Mouse (Mus musculus) adrenal gland, adult 2 months (tissue): Measurements from ENCODE around the gene Zscan2. TPM values are rescaled to one million over a fixed set of nuclear protein-coding genes. Genes with fewer than 3 reads are reported as not detected.
A peak's percentile ranks its signal among the peaks of the same experiment; 100 is the strongest.

Experiments
- DNase-seq: peaks from one replicate; pipeline ENCODE4 v3.0.0; 2021
- polyA plus RNA-seq: library from polyadenylated mRNA; depleted of rRNA; stranded (reverse); fragments of >200 nt; gene quantifications from 2 replicates; pipeline ENCODE4 v1.2.3, GENCODE M21; 2012
- total RNA-seq, 2 experiments: library from RNA; stranded (reverse); gene quantifications; 2 replicates each; pipeline ENCODE4 v1.2.3; 2021

Zscan2 gene
- total and polyA plus RNA-seq, 3 experiments: 4.4 to 6.6 (median 4.6) TPM

- no peak for DNase-seq
Observed at GRCm38 (mm10) chr7:80885666-80886065, 24.9 kb downstream of the Zscan2 start.

DNA sequence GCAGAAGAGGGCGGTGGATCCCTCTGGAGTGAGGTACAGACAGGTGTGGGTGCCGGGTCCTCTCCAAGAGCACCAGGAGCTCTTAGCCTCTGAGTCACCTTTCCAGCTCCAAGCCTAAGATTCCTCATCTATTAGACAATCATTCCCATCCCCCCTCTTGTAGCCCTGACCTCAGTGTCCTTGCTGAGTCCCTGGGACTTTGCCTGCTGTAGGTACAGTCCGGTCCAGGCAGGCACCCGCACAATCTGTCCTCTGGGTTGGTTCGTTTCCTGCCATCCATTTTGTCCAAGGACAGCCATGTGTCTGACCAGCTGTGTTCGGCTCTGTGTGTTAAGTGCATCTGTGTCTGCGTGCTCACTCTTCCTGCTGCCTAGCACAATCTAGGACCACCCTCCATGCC is 27.9 kb downstream of the Zscan2 start:
- peak; percentile 68 for DNase-seq

GRCm38 (mm10) chr7:80889021-80889511 is 28.3 kb downstream of the Zscan2 start:
- peak; percentile 73 for DNase-seq

- DNase-seq: peak; percentile 74
Observed at GRCm38 (mm10) chr7:80889841-80890241, 29.1 kb downstream of the Zscan2 start.

DNA sequence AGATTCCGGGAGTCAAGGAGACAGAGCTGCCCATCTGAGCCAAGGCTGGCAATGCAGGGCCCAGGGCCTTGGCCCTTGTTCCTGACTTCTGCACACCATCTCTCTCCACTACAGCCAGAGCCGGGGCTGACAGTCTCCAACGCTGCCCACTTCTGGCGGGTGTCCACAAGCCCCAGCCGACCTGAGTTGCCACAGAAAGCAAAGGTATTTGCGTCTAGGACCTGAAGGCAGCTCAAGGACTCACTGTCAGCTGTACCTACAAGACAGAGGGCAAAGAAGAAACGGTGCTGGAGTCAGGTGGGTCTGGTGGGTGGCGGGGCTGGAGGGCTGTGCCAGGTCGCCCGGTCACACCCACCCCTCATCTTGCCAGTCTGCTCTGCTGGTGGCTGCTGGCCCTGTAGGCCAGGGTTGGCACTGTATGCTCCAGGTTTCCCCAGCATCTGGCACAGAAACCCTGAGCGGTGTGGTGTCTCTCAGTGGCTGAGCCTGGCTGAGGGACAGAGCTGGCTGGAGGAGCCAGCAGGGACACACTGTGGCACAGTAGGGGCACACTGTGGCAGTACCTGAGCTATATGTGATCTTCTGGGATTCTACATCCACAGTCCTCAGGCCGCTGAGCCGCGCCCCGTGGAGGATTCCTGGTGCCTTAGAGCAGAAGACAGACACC is 32.5 kb downstream of the Zscan2 start:
- DNase-seq: peak; percentile 22

DNA sequence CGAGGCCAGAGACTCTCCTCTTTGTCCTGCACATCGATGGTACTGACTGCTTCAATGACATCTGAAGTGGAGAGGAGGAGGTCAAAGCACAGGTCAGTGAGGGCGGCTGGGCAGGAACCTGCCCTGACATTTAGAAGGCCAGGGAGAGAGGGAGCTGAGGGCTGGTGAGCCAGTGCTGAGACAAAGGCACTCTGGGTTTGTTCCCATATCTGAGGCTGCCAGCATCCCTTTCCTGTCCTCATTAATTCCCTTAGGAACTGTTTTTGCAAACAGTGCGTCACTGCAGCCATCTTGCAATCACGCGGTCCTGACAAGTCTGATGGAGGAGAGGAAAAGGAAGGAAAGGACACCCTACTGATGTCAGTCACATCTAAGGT is 33.0 kb downstream of the Zscan2 start:
- DNase-seq: peak; percentile 26

DNA sequence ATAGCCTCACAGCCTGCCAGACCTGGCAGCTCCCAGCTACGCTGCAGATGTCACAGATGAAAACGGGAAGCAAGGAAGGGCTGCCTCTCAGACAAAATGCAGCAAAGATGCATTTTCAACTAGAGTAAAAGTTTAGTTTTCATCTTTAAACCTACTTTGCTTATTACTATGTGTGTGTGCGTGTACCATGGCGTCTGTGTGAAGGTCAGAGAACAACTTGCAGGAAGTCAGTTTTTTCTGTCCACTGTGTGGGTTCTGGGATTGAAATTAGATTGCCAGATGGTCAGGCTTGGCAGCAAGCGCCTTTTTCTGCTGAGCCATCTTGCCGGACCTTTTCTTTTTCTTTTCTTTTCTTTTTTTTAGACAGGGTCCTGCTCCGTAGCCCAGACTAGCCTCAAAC is 33.5 kb downstream of the Zscan2 start:
- DNase-seq: no peak

- DNase-seq: no peak
Observed at GRCm38 (mm10) chr7:80894815-80895519, 34.2 kb downstream of the Zscan2 start.

DNA sequence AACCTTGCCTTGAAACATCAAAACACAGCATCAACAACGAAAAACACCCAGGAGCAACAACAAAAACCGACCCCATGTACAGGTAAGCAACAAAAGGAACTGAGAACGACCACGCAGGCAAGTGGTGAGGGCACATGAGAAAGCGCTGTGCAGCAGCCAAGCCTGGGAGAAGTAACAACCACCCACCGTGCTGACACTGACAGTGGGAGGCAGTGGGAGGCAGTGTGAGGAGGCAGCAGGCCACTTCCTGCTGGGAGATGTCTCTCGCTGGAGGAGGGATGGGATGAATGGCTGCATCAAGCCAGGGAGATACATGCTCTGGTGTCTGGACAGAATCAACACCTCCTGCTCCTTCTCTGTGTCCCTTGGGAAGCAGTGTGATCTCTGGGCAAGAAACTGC is 36.4 kb downstream of the Zscan2 start:
- DNase-seq: no peak

DNA sequence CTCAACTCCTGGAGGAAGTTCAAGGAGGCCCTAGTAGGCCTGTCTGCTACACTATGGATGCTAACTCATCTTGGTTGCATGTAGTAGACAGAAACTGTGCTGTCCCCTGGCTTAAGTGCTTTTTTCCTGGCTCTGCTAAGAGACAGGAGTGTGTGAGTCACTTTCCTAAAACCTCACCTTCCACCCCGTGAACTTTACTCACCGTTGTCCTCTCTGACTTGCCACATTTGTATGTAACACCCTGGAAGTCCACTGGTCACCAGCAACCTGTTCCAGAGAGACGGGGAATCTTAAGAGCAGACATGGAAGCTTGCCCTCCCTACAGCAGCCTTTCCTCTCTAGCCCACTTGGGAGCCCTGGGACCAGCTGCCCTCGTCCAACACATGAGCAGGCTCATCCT is 37.0 kb downstream of the Zscan2 start:
- no peak for DNase-seq

GRCm38 (mm10) chr7:80900944-80901501 is 40.3 kb downstream of the Zscan2 start, which contains the start of gene Wdr73:
TSS of gene Wdr73 (minus strand) at chr7:80901269.
- DNase-seq: peak; percentile 94

DNA sequence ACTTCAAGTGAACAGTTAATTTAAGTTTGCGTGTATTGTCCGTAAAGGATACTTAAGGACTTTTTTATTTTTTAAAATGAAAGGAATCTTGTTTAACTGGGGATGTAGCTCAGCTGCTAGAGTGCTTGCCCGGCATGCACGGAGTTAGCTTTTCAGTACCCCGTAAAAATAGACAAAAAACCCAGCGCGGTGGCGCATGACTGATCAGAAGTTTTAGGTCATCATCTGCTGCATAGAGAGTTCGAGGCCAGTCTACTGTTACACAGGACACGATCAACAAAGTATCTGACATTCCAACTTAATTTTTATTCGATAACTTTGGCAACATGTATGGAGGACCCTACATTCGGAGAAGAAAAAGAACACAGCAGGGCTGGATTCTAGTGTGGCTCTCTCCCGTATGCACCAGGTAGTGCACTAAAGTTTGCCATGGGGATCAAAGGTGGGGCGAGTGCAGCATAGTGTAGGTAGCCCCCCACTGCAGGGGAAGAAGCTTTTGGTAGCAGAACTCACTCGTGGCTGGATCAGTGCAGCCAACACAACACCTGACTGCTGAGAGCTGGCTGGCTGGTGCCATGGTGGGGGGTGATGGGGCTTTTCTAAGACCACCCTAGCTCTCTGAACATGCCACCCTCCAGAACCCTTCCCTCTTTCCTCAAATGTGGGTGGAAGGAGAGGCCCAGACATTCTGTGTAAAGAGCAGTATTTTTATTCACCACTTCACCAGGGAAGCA is 41.0 kb downstream of the Zscan2 start:
- peak; percentile 28 for DNase-seq

- no peak for DNase-seq
Observed at GRCm38 (mm10) chr7:80903625-80904422, 43.1 kb downstream of the Zscan2 start.

- peak; percentile 80 for DNase-seq
Observed at GRCm38 (mm10) chr7:80904921-80905515, 44.3 kb downstream of the Zscan2 start, which contains the start of gene Nmb. TSS of gene Nmb (minus strand) at chr7:80905076.

- DNase-seq: no peak
Observed at GRCm38 (mm10) chr7:80911053-80911452, 50.3 kb downstream of the Zscan2 start.

DNA sequence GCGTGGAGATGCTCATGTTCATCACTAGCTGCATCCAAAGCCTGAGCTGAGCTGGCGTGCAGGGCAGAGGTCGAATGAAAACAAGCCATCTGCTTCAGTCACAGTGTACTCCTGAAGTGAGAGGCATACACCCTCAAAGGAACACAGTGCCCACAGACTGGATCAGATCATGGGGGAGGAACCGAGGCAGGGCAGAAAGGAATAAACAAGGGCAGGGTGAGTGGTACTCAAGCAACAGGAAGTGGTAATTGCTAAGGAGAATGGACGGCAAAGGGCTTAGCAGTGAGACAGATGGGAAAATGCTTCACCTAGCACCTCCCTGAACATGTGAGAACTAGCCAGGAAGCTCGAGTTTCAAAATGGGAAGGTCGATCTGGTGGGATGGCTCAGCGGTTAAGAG is 51.8 kb downstream of the Zscan2 start:
- no peak for DNase-seq

GRCm38 (mm10) chr7:80917916-80918465 is 57.3 kb downstream of the Zscan2 start:
- DNase-seq: no peak

- no peak for DNase-seq
Observed at GRCm38 (mm10) chr7:80918982-80919646, 58.4 kb downstream of the Zscan2 start.

DNA sequence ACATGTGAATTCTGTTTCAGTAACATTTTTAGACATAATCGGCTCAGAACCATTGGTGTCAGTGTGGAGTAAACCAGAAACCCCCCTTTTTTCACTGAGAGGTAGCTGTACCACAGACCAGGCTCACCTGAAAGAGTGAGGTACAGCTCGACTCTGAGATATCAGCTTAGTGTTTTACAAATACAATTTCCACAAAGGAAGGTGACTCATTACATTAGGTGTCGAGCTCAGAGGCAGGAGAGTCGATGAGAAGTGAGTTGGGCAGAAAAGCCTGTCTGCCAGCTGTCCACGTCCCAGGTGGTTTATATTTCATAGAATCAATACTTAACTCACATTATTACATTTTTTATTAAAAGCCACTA is 58.9 kb downstream of the Zscan2 start:
- DNase-seq: no peak

- no peak for DNase-seq
Observed at GRCm38 (mm10) chr7:80923165-80923564, 62.4 kb downstream of the Zscan2 start.
